Mouse (Mus musculus): Measurements from ENCODE around the gene Hoxd1. TPM values are rescaled to one million over a fixed set of nuclear protein-coding genes. Genes with fewer than 3 reads are reported as not detected.

Gene Hoxd1
- polyA plus RNA-seq, 1 experiment from 2014 or later, result not detected

- WGBS, result 2% methylated on average over 47 of the region's 47 CpGs
- H3K4me1 ChIP-seq (replicated peaks; ENCODE audit: control insufficient read depth, insufficient read depth), result no peaks in the 10 kb centered on the region; the same call in 1 of the 2 replicates
- peak overlapping the region; percentile 39 for H3K4me2 ChIP-seq (replicated peaks; ENCODE audit: low read depth)
- H3K4me3 ChIP-seq (ENCODE audit: low read depth, low read length), result peak overlapping the region; percentile 20
- no peak overlapping the region for H3K27ac ChIP-seq (replicated peaks)
- no peak overlapping the region for H3K9ac ChIP-seq (ENCODE audit: low read length)
- DNase-seq (ENCODE audit: low spot score) (no peak), ATAC-seq (ENCODE audit: low FRiP score, low TSS enrichment) (0 out of 2 replicates have a peak, but pooled peaks have one; percentile 23)
- TF ChIP-seq CTCF (IDR thresholded peaks at IDR 0.05; ENCODE audit: low read depth) (no peak), EP300 (optimal IDR thresholded peaks at IDR 0.05) (no peak)
- no peaks in the 10 kb centered on the region for H3K9me3 ChIP-seq (ENCODE audit: control insufficient read depth, low read length)
- no peaks in the 10 kb centered on the region for H3K36me3 ChIP-seq (ENCODE audit: control insufficient read depth, insufficient read depth, low read length)
- peaks cover 54% of the 10 kb centered on the region for H3K27me3 ChIP-seq (ENCODE audit: control insufficient read depth, insufficient read depth, low read length)
These were observed 13.3 kb upstream of the Hoxd1 start for GRCm38 (mm10) chr2:74749337-74750121.

- H3K4me2 ChIP-seq (replicated peaks; ENCODE audit: low read depth), result no peak overlapping the region
- no peaks in the 10 kb centered on the region for H3K9me3 ChIP-seq (ENCODE audit: control insufficient read depth, low read length)
- WGBS, result 41% methylated on average over 5 of the region's 5 CpGs
- TF ChIP-seq EP300 (optimal IDR thresholded peaks at IDR 0.05) (no peak), CTCF (IDR thresholded peaks at IDR 0.05; ENCODE audit: low read depth) (no peak)
- no peak overlapping the region for H3K4me3 ChIP-seq (ENCODE audit: low read depth, low read length)
- no peak overlapping the region for H3K27ac ChIP-seq (replicated peaks)
- H3K9ac ChIP-seq (ENCODE audit: low read length), result no peak overlapping the region
- ATAC-seq (ENCODE audit: low FRiP score, low TSS enrichment), result no peak
- no peaks in the 10 kb centered on the region for H3K36me3 ChIP-seq (ENCODE audit: control insufficient read depth, insufficient read depth, low read length)
- no peak for DNase-seq (ENCODE audit: low spot score)
- H3K27me3 ChIP-seq (ENCODE audit: control insufficient read depth, insufficient read depth, low read length), result peaks cover 48% of the 10 kb centered on the region
- H3K4me1 ChIP-seq (replicated peaks; ENCODE audit: control insufficient read depth, insufficient read depth), result no peaks in the 10 kb centered on the region; the same call in 1 of the 2 replicates
These were observed 12.0 kb upstream of the Hoxd1 start for GRCm38 (mm10) chr2:74750731-74751250.

DNA sequence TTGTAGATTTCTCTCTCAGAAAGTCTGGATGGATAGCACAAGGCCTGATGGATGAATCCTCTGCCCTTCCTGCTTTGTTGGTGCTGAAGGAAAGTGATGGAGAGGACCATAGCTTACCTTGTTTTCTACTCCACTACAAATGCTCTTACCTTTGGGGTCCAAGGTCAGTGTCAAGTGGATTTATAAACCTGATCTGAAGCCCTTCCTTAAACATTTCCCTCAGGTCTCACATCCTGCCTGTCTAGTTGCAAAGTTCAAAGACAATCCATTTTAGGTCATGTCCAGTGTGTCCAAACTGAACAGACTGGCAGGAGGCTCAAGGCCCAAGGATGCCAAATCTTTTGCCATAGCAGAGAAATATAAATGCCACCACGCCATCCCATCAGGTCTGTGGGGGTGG lies 10.9 kb upstream of the Hoxd1 start:
- 90% methylated on average over 1 of the region's 1 CpGs for WGBS
- Histone ChIP-seq H3K4me3 (ENCODE audit: low read depth, low read length) (no peak overlapping the region), H3K9ac (ENCODE audit: low read length) (no peak overlapping the region), H3K27ac (replicated peaks) (no peak overlapping the region), H3K9me3 (ENCODE audit: control insufficient read depth, low read length) (no peaks in the 10 kb centered on the region), H3K36me3 (ENCODE audit: control insufficient read depth, insufficient read depth, low read length) (no peaks in the 10 kb centered on the region), H3K27me3 (ENCODE audit: control insufficient read depth, insufficient read depth, low read length) (peaks cover 42% of the 10 kb centered on the region), H3K4me1 (replicated peaks; ENCODE audit: control insufficient read depth, insufficient read depth) (no peaks in the 10 kb centered on the region; the same call in 1 of the 2 replicates), H3K4me2 (replicated peaks; ENCODE audit: low read depth) (no peak overlapping the region)
- no peak for TF ChIP-seq CTCF (IDR thresholded peaks at IDR 0.05; ENCODE audit: low read depth)
- no peak for TF ChIP-seq EP300 (optimal IDR thresholded peaks at IDR 0.05)
- DNase-seq (ENCODE audit: low spot score), result no peak
- ATAC-seq (ENCODE audit: low FRiP score, low TSS enrichment), result no peak

DNA sequence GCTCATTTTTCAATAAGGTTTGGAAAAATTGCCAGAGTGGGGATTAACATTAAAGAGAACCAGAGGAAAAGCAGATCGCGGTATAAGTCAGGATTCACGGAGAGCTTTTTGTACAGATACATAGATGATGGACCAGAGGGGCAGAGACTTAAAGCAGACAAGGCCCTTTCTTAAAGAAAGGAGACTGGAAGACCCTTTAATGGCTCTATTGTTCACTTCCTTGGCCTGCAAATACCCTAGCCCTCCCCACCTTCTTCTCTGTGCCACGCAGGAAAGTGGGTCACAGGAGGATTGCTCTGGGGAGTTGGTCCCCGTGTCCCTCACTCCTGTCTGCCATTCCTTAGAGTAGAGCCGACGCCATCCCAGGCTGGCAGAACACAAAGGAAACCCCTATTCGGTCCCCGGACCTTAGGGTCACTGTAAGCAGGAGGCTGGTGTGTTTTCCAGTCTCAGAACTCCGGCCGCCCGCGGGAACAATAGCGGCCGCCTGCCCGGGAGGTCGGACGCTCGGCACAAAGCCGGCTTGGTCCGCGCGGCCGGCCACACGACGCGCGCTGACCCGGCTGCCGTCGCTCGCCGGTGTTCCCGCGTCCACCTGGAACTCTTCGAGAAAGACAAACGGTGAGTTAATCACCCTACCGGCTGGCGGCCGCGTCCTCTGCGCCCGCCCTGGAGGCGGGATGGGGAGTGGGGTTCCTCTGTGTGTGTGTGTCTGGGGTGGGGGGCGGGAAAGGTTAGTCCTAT lies 10.2 kb upstream of the Hoxd1 start:
- TF ChIP-seq EP300 (optimal IDR thresholded peaks at IDR 0.05), result no peak
- TF ChIP-seq CTCF (IDR thresholded peaks at IDR 0.05; ENCODE audit: low read depth), result no peak
- no peaks in the 10 kb centered on the region; the same call in 1 of the 2 replicates for H3K4me1 ChIP-seq (replicated peaks; ENCODE audit: control insufficient read depth, insufficient read depth)
- no peaks in the 10 kb centered on the region for H3K36me3 ChIP-seq (ENCODE audit: control insufficient read depth, insufficient read depth, low read length)
- ATAC-seq (ENCODE audit: low FRiP score, low TSS enrichment), result no peak
- DNase-seq (ENCODE audit: low spot score), result no peak
- peaks cover 37% of the 10 kb centered on the region for H3K27me3 ChIP-seq (ENCODE audit: control insufficient read depth, insufficient read depth, low read length)
- no peak overlapping the region for H3K9ac ChIP-seq (ENCODE audit: low read length)
- peak overlapping the region; percentile 46 for H3K4me2 ChIP-seq (replicated peaks; ENCODE audit: low read depth)
- WGBS, result 5% methylated on average over 45 of the region's 45 CpGs
- no peaks in the 10 kb centered on the region for H3K9me3 ChIP-seq (ENCODE audit: control insufficient read depth, low read length)
- no peak overlapping the region for H3K27ac ChIP-seq (replicated peaks)
- H3K4me3 ChIP-seq (ENCODE audit: low read depth, low read length), result peak overlapping the region; percentile 29

- H3K27ac ChIP-seq (replicated peaks), result no peak overlapping the region
These were observed 9.6 kb upstream of the Hoxd1 start for GRCm38 (mm10) chr2:74753175-74753523.

More at GRCm38 (mm10) chr2:74753175-74753523, 9.6 kb upstream of the Hoxd1 start:
- Histone ChIP-seq H3K4me2 (replicated peaks; ENCODE audit: low read depth) (peak overlapping the region; percentile 46), H3K9me3 (ENCODE audit: control insufficient read depth, low read length) (no peaks in the 10 kb centered on the region), H3K27me3 (ENCODE audit: control insufficient read depth, insufficient read depth, low read length) (peaks cover 36% of the 10 kb centered on the region), H3K4me1 (replicated peaks; ENCODE audit: control insufficient read depth, insufficient read depth) (no peaks in the 10 kb centered on the region; the same call in 1 of the 2 replicates), H3K4me3 (ENCODE audit: low read depth, low read length) (peak overlapping the region; percentile 29), H3K36me3 (ENCODE audit: control insufficient read depth, insufficient read depth, low read length) (no peaks in the 10 kb centered on the region), H3K9ac (ENCODE audit: low read length) (no peak overlapping the region)
- peak; percentile 40; the same call in 1 of the 2 replicates for ATAC-seq (ENCODE audit: low FRiP score, low TSS enrichment)
- DNase-seq (ENCODE audit: low spot score), result no peak
- WGBS, result 4% methylated on average over 15 of the region's 25 CpGs
- TF ChIP-seq CTCF (IDR thresholded peaks at IDR 0.05; ENCODE audit: low read depth) (no peak), EP300 (optimal IDR thresholded peaks at IDR 0.05) (no peak)
